Mouse (Mus musculus) left cerebral cortex, postnatal 25 days (tissue): Measurements from ENCODE around the gene Npff. TPM values are rescaled to one million over a fixed set of nuclear protein-coding genes. Genes with fewer than 3 reads are reported as not detected.
A peak's percentile ranks its signal among the peaks of the same experiment; 100 is the strongest.

Experiments
- DNase-seq, 2 experiments: peaks; one replicate each; pipeline ENCODE4 v3.0.0; 2022; ENCODE audit warnings: low spot score in 2 of 2, mixed read lengths in 1 of 2
- intact Hi-C: fragments of 180-260 bp; cut with DNase I; formaldehyde crosslinking; loops from one replicate; pipeline ENCODE4 v1.15.1; 2025
- total RNA-seq, 2 experiments: library from RNA; stranded (reverse); gene quantifications; 2 replicates each; pipeline ENCODE4 v1.2.3; 2021

Npff gene
- 1 to 10 TPM; 2.6 to 2.7 TPM for total RNA-seq

GRCm38 (mm10) chr15:102524892-102525485, at the start of gene Npff:
TSS of gene Npff (minus strand) at chr15:102524942.
- peak; percentile 78 to 85 for DNase-seq
- intact Hi-C loops = no loop called here

GRCm38 (mm10) chr15:102572081-102572480, 47.3 kb upstream of the Npff start:
- peak in 1 of 2 experiments; percentile 18 for DNase-seq
- intact Hi-C loops = no loop called here

GRCm38 (mm10) chr15:102567849-102568248, 43.1 kb upstream of the Npff start:
- DNase-seq = no peak
- intact Hi-C loops = no loop called here

GRCm38 (mm10) chr15:102563681-102564080, 38.9 kb upstream of the Npff start:
- no peak for DNase-seq
- intact Hi-C loops = no loop called here

GRCm38 (mm10) chr15:102563061-102563460, 38.3 kb upstream of the Npff start:
- intact Hi-C loops = no loop called here

GRCm38 (mm10) chr15:102562491-102562890, 37.7 kb upstream of the Npff start:
- DNase-seq = no peak
- intact Hi-C loops = no loop called here

More at GRCm38 (mm10) chr15:102563061-102563460, 38.3 kb upstream of the Npff start:
- DNase-seq = no peak

- intact Hi-C loops = no loop called here
Observed at GRCm38 (mm10) chr15:102557580-102557979, 32.8 kb upstream of the Npff start.

GRCm38 (mm10) chr15:102555581-102555980, 30.8 kb upstream of the Npff start:
- no peak for DNase-seq
- intact Hi-C loops = no loop called here

More at GRCm38 (mm10) chr15:102557580-102557979, 32.8 kb upstream of the Npff start:
- DNase-seq = peak in 1 of 2 experiments; percentile 20

- DNase-seq = no peak
- intact Hi-C loops = no loop called here
Observed at GRCm38 (mm10) chr15:102552599-102552998, 27.9 kb upstream of the Npff start.

GRCm38 (mm10) chr15:102547478-102547877, 22.7 kb upstream of the Npff start:
- no peak for DNase-seq
- intact Hi-C loops = loop anchor here (2.0 kb wide), 2 partner anchors 77 to 123 kb away; partner anchors contain the start of genes Atf7 and Gm28047

- peak; percentile 86 to 97 for DNase-seq
- intact Hi-C loops = loop anchor here (2.0 kb wide), 2 partner anchors 78 to 124 kb away; partner anchors contain the start of genes Atf7 and Gm28047
Observed at GRCm38 (mm10) chr15:102546677-102547427, 22.1 kb upstream of the Npff start.

GRCm38 (mm10) chr15:102546246-102546645, 21.5 kb upstream of the Npff start:
- DNase-seq = no peak
- intact Hi-C loops = loop anchor here (2.0 kb wide), 2 partner anchors 79 to 125 kb away; partner anchors contain the start of genes Atf7 and Gm28047

- intact Hi-C loops = no loop called here
- no peak for DNase-seq
Observed at GRCm38 (mm10) chr15:102544801-102545200, 20.1 kb upstream of the Npff start.

GRCm38 (mm10) chr15:102533926-102534325, 9.2 kb upstream of the Npff start:
- intact Hi-C loops = no loop called here
- DNase-seq = no peak

GRCm38 (mm10) chr15:102532106-102532900, 7.6 kb upstream of the Npff start:
- intact Hi-C loops = no loop called here
- no peak for DNase-seq

- DNase-seq = no peak
- intact Hi-C loops = no loop called here
Observed at GRCm38 (mm10) chr15:102531586-102531985, 6.8 kb upstream of the Npff start.

GRCm38 (mm10) chr15:102530566-102530965, 5.8 kb upstream of the Npff start:
- intact Hi-C loops = no loop called here

GRCm38 (mm10) chr15:102528396-102528795, 3.7 kb upstream of the Npff start:
- DNase-seq = no peak
- intact Hi-C loops = no loop called here

More at GRCm38 (mm10) chr15:102530566-102530965, 5.8 kb upstream of the Npff start:
- no peak for DNase-seq

- no peak for DNase-seq
- intact Hi-C loops = no loop called here
Observed at GRCm38 (mm10) chr15:102527936-102528335, 3.2 kb upstream of the Npff start.
